Mouse (Mus musculus): ENCODE measurements around the gene Palm2.
A peak's percentile ranks its signal among the peaks of the same experiment; 100 is the strongest.

Palm2 gene

DNA sequence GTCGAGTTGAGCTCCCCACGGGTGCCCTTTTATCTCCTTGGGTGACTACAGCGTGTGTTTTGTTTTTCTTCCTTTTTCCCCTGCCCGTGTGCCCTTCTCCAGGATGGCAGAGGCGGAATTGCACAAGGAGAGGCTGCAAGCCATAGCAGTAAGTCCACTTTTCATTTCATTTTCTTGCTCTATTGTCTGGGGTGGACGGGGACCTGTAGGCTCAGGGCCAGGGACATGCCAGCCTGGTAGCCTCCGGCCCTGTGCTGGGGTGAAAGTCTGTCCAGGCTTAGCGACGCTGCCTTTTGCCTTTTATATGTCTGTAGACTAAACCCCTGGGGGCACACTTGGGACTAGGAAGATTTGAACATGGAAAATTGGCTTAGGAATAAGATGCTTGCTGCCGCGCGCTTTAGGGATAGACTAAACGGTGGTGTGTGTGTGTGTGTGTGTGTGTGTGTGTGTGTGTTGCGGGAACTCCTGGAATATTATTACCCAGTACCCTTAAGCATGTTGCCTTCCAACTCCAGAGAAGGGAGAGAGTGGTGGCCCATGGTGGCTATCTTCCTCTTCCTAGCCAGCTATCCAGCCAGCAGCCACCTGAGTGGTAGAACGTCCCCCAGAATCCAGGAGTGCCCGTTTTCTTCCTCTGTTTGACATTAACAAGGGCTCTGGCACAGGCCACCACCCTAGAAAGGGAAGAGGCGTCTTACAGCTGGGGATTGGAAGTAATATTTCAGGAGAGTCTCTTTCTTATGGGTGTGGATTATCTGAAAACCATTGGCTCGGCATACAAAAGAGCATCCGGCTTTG is 134.4 kb downstream of the Palm2 start:
- no peak for DNase-seq (ENCODE audit: low spot score)

DNA sequence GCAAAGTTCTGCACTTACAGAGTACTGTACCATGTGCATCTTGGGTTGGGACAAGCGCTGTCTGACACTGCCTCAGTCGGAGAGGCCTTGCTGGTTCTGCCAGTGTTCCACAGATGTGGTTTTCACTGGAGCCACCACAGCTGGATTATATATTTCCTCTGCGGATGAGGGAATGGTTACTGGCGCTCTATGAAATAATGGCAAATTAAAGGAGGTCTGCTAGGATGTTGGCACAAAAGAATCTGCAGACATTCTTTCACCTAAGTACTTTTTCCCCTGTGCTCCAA is 135.0 kb downstream of the Palm2 start:
- no peak for DNase-seq (ENCODE audit: low spot score)

DNA sequence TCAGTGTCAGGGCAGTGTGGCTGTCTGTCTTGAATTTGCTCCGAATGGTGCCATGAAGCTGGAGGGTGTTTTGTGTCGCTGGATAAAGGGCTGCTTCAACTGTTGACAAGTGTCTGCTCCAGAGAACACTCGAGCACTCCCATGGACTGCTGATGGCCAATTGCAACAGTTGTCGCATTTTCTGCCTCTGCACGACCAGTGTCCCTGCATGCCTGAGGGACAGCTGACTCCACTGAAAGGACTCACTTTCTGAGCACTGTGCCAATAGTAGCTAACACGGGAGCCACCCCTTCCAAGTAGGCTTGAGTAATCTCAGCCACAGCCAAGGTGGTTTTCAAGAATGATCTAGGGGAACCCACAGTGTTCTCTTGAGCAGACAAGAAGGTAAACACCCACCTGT is 135.7 kb downstream of the Palm2 start:
- DNase-seq (ENCODE audit: low spot score): no peak

DNA sequence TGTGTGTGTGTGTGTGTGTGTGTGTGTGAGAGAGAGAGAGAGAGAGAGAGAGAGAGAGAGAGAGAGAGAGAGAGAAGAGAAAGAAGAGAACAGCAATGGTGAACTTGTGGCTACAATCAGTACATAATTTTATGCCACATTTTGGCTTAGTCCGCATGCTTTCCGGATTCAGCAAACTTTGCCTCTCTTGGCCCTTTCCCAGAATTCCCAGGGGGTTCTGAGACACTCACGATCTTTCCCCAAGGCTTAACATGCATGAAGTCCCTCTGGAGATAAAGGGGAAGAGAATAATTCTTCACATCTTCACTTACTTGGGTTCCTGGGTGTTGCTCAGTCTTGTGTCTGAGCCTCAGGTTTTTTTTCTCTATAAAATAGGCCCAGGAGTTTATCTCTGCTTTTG is 136.2 kb downstream of the Palm2 start:
- DNase-seq (ENCODE audit: low spot score): no peak

DNA sequence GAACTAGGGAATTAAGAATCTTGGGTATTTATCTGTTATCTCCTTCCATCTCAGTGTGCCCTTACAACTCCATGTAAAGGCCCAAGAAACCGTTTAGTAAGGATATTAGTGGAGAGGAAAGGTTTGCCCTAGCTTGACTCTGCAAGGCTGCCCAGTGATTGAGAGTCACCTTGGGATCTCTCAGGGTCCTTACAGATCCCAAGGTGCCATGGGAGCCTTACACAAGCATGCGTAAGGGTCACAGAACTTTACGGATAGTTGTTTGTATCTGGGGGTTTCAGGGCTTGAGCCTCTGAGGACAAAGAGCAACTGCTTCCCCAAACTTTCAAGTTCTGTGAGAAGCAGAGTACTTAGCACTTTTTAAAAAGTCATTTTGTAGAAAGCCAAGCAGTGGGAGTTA is 140.1 kb downstream of the Palm2 start:
- no peak for DNase-seq (ENCODE audit: low spot score)

DNA sequence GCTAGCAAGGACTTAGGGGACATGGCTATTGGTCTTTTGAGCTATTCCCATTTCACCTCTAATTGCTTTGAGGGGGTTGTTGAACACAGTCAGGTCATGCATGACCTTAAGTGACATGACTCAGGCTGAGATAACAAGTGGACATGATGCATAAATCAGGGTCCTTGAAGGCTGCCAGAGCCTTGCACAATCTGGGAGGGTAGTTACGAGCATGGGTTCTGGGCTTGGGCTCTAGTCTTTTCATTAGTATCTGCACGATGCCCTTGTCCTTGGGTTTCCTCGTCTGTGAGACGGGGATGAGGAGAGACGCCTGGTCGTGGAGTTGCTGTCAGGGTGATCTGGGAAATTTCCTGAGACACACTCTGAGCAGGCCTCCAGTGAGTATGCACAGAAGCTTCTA is 140.6 kb downstream of the Palm2 start:
- DNase-seq (ENCODE audit: low spot score): no peak

DNA sequence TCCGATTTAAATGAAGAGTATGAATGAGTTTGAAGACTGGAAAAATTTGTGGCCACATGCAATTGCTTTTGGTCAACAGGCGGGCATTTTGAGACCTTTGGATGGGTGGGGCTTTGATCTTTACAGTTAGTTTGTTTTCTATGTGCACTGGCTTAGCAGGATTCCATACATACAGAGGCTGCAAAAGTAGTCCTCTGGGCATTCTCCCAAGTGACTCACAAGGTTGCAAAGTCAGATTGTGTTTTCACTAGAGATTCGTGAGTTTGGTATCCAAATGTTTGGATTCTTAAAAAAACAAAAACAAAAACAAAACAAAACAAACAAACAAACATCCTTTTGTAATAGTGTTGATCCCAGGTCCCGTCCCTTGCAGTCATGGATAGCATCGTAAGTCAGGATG is 141.6 kb downstream of the Palm2 start:
- no peak for DNase-seq (ENCODE audit: low spot score)

DNA sequence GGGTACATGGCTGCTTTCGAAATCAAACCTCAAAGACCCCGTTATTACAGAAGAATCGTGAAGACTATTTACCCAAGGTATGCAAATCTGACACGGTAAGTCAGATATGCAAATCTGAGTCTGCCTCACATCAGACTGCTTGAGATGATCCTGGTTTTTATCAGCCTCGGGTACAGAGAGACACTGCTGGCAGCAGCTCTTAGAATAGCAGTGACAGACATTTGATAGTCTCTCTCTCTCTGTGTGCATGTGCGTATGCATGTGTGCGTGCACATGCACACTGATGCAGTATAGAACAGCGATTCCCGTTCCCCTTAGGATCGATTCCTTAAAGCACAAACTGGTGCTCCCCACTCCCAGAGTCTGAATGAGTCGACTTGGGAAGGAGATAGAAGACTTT is 142.0 kb downstream of the Palm2 start:
- no peak for DNase-seq (ENCODE audit: low spot score)

DNA sequence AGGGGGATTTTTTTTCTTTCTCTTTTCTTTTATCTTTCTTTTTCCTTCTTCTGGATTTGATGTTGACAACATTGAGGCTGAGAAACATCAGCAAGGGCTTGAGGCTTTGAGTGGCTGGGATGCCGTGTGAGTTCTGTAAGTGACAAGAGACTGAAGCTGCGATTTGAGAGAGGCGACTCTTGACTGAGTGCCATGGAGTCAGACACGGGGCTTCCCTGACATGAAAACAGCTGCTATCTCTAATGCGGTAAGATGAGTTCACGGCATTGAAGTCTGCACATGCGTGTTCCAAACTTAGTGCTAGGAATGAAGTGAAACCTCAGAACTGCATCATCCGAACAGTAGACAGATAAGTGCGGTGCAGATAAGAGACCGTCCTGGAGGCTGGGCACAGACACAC is 145.6 kb downstream of the Palm2 start:
- no peak for DNase-seq (ENCODE audit: low spot score)

DNA sequence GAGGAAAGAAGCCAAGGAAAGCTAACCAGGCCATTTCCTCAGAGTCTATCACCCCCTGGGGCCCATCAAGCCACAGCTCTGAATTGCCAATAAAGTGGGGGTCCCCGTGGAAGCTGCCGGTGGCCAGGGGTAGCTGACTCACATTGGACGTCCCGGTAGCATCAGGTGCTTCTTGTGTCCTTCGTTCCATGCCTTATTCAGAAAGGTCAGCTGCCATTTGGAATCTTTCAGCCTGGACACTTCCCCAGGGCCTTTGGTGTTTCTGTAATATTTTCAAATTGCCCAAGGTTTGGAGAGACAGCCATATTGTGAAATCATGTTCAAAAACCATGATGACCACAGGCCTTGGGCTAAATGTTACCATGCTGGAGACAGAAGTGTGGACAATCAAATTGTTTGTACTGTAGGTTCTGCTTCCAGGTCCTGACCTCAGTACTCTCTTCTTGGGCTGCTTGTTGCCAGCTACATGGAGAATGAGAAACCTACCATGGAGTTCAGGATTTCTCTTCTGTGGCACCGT is 151.3 kb downstream of the Palm2 start:
- DNase-seq (ENCODE audit: low spot score): no peak

DNA sequence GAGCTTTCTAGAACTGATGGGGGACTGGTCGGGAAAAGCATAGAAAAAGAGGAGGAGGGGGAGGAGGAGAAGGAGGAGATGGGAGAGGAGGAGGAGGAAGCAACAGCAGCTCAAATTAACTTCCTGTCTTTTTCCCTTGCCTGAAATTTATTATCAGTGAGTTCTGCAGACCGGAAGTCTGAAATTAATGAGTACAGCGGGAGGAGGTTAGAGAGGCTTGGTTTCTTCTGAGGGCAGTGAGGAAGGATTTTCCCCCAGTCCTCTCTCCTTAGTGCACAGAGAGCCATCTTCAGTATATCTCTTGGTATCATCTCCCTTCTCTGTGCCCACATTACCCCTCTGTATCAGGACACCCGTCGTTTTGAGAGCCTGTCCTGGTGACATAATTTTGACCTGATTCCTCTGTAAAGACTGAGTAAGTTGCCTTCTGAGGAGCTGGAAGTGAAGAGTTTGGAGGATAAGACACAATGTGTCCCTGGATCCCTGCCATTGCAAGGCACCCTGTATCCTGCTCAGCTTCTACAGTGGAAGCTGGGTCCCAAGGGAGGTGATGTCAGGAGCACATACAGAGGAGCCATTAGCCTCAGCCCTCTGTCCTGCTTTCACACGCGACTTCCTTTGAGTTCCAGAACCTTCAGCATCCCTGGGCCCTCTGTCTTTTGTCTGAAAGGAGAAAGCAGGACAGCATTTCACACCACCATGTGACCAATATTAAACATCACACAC is 153.0 kb downstream of the Palm2 start:
- DNase-seq (ENCODE audit: low spot score): no peak

DNA sequence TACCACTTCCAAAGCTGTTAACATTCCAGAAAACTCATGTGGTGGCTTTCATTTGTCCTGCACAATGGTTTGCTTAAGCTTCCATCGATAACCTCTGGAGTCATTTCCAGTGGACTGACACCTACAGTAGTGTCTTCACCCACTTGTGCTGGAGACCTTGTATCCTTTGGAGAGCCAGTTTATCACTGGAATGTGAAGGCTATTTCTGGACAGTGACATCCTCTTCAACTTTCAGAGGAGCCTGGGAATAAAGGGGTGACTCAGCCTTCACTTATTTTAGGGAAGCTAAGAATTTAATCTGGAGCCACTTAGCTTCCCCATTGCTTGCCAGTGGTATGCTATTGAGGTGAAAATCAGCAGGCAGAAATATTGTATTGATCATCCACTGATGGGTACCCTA is 154.3 kb downstream of the Palm2 start:
- no peak for DNase-seq (ENCODE audit: low spot score)

DNA sequence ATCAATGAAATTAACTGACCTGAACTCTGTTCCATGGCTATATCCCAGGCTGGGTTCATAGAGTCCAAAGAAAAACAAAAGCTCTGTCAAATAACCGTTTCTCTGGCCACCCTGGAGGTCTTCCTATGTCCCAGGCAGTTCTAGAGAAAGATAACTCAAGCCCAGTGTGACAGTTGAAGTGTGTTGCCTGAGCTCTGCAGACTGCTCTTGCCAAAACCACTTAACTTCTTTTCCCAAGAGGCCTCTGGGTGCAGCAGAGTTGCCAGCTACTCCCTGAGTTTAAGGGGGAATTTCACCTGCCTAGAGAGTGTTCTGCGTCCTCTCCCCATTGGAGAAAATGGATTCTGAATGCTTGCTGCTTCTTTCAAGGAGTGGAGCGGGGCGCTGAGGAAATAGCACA is 158.7 kb downstream of the Palm2 start:
- DNase-seq (ENCODE audit: low spot score): no peak

DNA sequence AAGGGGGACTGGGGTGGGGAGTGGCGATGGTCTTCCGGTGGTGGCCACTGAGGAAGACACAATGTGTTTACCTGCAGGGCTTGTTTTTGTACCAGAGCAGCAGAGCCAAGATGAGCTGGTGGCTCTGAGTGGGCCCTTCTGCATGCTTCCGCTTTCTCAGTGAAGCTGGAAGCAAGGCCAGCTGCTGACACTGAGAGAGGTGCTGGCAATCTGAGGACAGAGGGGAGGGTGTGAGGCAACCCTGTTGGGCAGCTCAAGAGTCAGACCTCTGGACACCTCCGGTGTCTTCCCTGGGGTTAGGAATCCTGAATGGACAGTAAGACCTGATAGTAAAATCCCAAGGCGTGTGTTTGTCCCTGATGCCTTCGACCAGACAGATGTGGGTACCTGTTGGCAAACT is 165.9 kb downstream of the Palm2 start:
- no peak for DNase-seq (ENCODE audit: low spot score)

DNA sequence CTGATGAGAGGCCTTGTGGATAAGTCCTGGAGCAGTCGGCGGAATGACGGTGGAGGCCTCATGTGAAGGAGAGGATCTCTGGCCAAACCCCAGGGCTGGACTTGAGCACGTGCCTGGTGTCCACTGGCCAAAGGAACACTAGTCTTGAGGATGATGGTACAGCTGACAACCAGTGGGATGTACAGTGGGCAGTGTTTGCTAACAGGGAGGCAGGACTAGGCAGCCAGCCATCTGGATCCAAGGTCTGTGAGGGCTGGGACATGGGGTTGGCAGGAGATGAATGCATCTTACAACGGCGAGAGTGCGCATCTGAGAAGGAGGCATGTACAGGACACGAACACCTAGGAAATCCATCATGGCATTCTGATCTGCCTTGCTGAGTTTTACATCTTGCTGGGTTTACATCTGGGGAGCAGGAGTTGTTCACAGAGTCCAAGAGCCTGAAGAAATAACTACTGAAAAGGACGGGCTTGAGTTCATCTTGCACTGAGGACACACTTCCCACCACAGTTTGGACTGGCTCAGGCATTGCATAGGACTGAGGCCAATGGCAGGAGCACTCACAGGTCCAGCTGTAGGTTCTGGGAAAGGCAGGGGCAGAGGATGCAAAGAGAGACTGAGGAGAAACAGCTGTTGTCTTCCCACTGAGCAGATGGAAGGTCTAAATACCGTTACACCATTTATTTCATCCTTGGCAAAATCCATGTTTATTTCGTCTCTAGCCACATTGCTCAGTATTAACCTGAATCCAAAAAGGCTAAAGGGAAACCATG is 166.8 kb downstream of the Palm2 start:
- peak; percentile 41 for DNase-seq (ENCODE audit: low spot score)

DNA sequence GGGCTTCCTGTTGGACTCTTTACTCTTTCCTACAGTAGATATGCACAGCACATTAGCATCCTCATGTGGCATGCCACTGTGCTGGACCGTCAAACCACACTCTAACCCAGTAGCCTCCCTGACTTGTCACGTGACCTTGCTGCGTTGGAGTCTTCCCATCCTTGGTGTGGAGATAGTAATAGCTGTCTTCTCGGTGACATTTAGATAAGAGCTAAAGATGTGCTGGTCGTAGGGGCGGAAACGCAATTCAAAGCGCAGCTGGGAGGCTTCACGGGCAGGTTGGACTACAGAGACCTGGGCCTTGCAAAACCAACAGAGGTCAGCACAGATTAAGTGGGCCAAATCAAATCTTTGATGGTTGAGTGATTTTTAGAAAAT is 167.4 kb downstream of the Palm2 start:
- no peak for DNase-seq (ENCODE audit: low spot score)

DNA sequence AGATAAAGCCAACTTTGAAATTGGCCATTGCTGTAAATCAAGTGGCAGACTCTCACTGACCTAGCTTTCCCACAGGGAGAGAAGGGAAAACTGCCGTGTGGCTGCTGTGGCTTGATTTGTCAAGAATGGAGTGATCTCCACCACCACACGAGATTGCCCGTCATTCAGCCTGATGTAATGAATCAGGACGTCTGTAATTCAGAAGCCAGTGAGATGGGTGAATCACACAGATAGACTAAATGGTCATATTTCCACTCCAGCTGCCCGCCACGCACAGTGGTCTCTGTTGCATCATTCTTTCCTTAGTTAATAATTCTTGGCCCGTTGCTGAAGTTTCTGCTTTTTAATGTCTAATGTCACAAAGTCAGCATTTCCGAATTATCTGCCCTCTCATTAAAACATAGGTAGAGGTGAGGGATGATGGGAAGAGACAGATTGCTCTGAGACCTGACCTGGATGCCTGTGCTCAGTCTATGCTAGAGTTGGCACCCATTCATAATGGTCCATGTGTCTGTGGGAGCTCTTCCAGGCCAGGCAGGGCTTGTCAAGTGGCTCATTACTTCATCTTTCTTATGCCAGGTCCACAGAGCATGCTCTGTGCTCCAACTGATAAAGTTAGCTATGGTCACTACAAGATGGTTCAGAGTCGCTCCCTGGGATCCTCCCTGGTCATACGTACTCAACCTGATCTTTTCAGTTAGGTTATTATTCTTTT is 168.0 kb downstream of the Palm2 start:
- DNase-seq (ENCODE audit: low spot score): no peak

DNA sequence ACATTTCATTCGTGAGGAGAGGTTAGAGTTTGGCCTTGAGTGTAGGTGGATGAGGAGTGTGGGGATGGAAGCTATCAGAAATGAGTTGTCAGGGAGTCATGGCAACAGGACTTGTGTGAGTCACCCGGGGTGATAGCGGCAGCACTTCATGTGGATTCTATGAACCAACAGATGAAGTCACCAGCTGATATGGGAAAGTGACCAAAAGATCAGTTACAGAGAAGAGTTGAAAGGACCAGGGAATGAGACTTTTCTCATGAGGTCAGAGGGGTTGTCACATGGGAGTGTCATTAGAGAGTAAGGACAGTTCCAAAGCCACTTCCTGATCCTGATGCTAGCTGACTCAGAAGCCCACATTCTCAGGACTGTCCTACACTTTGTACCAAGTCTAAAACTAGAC is 172.2 kb downstream of the Palm2 start:
- no peak for DNase-seq (ENCODE audit: low spot score)

DNA sequence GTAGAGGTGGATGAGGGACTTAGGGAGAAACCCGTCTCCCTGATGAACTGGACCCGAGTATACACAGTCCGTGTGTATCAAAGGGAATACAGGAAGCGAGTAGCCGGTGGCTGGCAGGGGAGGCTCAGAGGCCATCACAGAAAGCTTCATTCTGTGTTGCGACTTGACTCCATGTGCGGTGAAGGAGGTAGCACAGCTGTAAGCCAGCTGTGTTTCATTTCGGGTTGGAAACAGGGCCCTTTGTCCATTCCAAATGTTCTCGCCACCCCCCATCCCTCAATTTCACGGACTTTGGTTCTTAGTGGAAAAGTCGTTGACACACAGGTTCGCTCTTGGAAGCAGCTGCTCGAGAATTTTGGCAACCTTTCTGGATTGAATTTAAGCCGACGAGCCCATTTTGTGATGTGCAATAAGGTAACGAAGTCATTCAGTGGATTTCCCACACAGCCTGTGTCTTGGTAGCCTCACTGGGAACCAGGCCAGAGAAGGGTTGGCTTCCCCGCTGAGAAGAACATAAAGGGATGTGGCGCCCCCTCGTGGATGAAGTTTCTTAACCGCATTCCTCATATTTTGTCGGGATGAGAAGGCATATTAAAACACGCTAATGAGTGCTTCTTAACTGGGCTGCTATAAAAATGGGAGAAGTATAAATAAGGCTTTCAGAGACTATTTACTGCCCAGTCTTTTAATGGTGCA is 173.3 kb downstream of the Palm2 start:
- peak; percentile 84 for DNase-seq (ENCODE audit: low spot score)

DNA sequence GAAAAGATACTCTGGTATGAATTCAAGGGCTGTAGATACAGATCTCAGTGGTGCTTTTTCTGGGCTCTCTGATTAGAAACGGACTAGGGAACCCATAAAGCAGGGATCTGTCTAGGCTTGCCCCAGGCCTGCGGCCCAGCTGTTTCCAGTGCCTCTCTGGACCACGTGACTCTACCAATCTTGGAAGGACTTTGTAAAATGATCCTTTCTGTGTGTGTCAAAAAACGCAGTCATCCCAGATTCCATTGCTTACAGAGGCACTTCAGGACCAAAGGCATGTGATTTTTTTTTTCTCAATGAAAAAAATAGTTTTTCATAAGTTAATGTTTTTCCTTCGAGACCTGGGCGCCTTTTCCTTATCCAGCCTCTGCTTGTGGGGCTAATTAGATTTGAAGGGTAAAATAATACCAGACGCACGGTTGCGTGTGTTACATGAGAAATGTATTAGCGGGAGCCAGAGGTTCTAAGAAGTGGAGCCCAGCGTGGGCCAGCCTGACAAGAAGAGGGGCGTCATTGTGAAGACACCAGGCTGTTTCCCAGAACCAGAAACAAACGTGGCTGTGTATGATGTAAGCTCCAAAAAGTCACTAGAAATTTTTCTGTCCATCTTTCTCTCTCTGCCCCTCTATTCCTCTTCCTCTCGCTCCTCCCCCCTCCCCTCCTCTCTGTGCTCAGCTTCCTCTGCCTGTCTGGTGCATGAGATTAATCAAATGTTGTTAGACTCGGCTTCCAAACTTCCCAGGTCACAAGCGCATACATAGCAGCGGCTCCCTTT is 177.4 kb downstream of the Palm2 start:
- no peak for DNase-seq (ENCODE audit: low spot score)

DNA sequence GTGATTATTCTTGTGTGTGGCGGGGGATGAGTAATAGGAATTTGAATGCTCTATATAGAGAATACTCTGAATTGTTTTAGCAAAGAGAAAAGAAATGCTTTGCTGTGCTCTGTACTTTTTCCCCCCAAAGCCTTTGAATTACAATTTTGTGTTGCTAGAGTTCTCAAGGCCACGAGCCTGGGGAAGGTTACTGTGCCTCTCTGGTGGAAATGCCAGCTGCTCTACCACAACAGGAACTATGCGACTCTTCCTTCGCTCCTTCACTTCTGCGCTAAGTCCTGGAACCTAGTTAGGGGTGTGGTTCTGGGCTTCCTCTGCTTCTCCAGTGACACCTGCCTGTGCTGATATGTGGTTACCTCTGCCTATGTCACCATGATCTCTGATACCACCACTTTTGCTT is 178.7 kb downstream of the Palm2 start:
- no peak for DNase-seq (ENCODE audit: low spot score)

Data from ovary, postnatal 36 days (tissue).